Mouse (Mus musculus) T-helper 2 cell (primary cell): Measurements from ENCODE around the gene Glb1.
"Not testable (repeated sequence)": the region's sequence is repeated elsewhere in the genome, so short reads cannot be mapped to it uniquely, and the experiment has no call there.

Experiments
- in situ Hi-C: fragments of 300-600 bp; cut with MboI, MseI; formaldehyde crosslinking; loops from one replicate; pipeline ENCODE4 v1.15.1; 2025; ENCODE audit warnings: high pct_unique_total_duplicates

Gene Glb1

DNA sequence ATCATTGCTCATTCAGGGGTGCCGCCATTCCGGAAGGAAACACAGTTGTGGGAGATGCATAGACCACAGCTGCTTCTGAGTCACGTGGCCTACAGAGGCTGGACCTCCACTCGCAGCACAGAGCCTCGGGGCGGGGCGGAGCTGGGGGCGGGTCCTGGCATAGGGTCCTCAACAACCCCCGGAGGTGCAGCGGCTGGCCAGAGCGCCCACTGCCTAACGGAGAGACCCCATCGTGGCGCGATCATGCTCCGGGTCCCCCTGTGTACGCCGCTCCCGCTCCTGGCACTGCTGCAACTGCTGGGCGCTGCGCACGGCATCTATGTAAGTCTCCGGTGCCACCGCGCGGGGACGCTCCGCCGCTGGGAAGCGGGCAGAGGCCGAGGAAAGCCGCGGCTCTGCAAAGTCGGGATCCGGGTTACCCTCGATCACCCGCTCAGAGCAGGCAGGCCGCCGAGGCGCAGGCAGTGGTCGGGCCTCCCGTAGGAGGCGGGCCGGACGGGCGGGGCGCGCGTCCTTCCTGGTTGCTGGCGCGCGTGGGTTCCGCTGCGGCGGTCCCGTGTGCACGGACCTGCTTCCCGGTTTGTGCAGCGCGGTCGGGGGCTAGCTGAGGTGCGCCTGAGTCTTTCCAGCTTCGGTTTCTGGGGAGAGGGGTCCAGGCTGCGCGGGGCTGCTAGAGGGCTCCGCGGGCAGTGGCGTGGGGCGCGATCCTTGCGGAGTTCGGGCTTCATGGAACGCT, at the start of gene Glb1, which contains the start of gene Tmppe:
Gene Glb1 (plus strand): TSS at position 128 of the 736 bp plus-strand sequence.
Gene Tmppe (plus strand): TSS at position 157 of the 736 bp plus-strand sequence.
- in situ Hi-C loops, result no loop called here

DNA sequence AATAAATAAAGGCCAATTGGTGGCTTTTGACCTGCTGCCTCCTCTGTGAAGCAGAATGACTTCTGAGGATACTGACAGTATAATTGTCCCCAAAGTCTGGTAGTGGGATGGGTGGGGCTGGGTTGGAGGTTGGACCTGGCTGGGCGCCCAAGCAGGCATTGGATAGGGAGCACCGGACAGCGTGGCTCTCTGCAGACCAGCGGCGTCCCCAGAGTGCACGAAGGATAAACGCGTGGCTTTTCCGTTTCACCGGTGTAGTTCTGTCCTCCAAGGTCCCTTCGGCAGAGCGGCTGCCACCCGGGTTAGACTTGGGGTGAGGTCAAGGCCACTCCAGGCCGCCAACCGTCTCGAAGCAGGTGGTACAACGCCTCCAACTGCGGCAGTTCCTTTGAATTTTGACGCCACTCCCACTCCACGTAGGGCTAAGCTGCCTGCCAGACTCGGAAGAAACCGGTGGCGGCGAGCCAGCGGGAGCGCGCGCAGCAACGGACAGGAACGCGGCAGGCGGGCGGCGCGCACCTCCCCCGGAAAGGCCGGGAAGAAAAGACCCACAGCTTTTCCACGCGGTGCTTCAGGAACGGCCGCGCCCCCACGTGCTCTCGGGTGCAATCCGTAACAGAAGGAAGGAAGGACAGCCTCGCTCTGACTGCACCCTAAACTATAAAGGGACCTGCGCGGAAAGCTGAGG, 32.9 kb upstream of the Glb1 start:
- in situ Hi-C loops, result no loop called here

DNA sequence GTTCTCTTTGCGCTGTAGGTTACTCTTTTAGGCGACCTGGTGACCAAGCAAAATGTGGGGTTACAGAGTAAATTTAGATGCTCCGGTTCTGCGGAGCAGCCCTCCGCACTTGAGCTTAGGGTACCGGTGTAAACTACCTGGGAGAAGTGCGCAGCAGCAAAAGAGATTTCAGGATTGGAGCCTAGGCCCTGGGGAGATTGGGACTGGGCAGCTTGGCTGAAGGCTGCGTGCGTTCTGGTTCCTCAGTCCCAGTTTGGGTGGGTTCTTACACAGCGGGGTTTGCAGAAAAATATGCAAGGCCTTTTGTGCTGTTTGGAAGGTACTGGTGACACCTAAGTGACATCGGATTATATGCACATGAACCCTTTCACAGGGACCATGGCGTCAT, 32.4 kb upstream of the Glb1 start:
- in situ Hi-C loops, result no loop called here

DNA sequence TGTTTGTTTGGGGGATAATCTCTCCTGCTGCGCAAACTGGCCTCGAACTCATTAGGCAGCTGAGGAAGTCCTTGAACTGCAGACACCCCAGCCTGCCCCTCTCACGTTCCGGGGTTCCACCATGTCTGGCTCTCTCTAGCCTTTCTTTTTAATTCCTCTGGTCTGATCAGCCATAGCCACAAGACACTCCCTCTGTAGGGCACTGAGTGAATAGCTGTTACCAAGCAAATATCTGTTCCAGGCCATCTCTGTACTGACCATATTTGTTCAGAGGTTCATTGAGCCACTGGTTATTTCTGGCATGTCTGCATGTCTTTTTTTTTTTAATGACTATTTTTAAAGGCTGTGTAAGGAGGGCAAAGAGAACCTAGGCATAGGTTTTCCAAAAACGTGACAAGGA, 31.5 kb upstream of the Glb1 start:
- in situ Hi-C loops, result not testable (repeated sequence)

DNA sequence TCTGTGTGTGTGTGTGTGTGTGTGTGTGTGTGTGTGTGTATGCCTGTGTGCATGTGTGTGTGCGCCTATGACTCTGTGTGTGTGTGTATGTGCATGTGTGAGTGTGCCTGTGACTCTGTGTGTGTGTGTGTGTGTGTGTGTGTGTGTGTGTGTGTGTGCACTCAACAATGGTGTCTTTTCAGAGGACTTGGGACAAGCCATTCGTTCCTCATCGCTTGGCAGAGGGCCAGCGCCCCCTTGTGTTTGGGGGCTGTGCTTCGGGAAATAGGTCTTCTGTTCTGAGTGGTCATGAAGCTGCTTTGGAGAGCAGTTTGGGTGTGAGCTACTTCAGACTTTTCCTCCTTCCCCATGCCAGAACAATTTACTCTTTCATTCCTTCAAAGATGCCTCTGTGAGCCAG, 29.2 kb upstream of the Glb1 start:
- in situ Hi-C loops, result not testable (repeated sequence)

DNA sequence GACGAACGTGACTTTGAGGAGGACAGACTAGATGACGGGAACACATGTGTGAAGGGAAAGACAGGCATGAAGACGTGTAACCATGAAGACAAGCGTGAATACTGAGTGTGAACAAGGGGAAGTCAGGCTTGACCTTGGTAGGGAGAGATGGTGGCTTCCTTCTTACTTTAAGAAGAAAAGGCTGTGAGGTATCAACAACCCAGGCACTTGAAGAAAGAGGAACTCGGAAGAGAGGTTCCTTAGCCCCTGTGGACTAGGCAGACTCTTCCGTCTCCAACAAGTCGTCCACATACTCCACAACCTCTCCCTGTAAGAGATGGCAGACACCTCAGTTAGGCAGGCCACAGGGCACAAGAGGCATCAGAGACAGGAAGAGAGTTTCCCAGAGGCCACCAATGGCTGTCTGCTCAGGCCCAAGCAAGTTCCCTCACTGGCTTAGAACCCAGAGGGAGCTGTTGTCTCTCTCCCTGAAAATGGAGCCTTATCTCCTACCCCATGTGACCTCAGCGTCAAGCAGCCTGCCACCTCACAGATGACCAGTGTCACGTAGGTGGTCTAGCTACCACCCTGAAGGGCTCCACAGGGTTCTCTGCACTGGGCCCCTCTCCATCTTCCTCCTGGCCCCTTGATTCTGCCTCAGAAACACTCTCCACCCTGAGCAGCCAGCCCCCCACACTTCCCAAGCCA, 25.5 kb upstream of the Glb1 start:
- in situ Hi-C loops, result no loop called here

DNA sequence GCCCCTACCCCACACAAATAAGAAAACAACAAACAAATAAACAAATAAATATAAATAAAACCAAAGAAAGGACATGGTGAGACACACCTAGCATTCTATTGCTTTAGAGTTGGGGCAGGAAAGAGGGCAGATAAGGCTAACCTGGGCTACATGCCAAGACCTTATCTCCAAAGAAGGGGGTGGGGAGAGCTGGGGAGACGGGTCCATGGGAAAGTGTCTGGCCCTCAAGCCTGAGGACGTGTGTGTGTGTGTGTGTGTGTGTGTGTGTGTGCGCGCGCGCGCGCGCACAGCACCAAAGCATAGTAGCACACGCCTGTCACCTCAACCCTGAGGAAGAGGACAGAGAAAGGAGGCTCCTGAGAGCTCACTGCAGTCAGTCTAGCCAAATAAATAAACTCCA, 23.7 kb upstream of the Glb1 start:
- in situ Hi-C loops, result no loop called here

DNA sequence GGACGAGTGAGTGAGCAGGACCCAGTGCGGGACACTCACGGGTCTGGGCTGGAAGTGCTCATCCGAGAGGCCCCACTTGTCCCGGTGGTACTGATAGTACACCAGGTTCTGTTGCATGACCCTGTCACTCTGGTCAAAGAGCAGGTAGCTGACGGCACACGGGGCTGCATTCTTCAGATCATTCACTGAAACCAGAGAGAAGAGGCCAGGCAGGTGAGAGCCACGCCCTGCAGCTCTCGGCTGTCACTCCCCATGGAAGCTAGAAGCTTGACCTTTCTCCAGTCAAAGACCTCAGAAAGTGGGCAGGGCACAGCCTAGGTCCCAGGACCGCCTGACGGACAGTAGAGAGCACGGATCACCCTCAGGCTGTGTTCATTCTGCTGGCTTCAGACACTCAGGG, 21.0 kb upstream of the Glb1 start:
- in situ Hi-C loops, result loop anchor here (5.0 kb wide), 1 partner anchor 58 kb away; no protein-coding TSS in a partner anchor

DNA sequence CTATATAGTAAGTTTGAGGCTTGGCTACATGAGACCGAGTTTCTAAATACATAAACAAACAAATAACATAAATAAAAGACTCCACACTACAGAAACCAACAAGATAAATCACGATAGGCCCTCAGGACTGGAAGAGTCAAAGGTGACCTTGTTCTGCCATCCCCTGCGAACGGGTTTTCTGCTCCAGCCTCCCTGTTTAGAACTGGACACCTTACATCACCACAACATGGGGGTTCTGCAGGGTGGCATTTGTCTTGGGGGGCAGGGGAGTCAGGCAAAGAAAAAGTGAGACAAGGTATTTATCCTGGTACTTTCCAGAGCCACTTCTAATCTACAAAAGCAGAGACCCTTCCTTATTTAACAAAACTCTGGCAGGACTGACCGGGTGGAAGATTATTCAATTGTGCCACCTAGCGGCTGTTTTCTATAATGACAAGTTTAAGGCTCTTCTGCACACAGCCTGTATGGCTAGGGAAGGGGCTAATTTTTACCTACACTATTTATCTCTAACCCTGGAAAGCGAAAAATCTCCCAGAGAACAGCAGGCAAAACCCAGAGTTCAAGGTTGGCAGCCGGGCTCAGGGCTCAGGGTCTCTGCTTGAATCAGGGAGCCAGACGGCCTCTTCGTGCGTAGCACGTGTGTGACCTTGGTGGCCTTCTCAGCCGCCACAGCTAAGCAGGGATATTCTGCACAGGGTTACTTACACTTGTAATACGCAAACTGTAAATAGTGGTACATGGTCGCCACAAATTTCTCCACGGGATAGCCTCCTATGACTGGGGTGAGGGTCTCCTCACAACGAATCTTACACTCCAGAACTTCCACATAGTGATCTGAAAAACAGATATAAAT, 19.8 kb upstream of the Glb1 start:
- in situ Hi-C loops, result loop anchor here (5.0 kb wide), 1 partner anchor 59 kb away; no protein-coding TSS in a partner anchor

DNA sequence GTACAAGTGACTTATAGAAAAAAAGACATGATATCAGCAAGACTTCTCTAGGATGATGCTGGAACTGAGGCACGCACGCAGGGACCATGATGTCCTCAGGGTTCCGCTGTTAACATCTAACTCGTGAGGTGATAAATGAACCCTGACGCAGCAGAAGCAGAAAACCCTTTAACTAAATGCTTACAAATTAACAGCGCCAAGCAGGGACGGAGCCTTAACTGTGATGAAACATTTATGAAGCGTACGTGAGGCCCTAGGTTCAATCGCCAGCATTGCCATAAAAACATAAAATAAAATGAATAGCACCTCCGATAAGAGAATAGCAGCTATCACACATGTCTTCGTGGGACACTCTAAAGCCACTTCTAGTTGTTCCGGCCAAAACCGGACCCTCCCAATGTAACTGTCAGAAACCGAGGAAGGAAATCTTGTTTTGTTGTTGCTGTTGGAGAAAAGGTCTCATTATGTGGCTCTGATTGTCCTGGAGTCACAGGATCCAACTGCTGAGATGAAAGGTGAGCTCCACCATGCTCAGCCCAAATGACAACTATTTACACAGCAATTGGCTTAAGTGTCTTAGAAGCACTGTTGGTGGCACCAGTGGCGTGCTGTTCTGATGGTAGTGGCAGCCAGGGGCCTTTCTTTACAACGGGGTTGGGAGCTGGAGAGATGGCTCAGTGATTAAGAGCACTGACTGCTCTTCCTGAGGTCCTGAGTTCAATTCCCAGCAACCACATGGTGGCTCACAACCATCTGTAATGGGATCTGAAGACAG, 17.8 kb upstream of the Glb1 start:
- in situ Hi-C loops, result loop anchor here (5.0 kb wide), 1 partner anchor 61 kb away; no protein-coding TSS in a partner anchor

DNA sequence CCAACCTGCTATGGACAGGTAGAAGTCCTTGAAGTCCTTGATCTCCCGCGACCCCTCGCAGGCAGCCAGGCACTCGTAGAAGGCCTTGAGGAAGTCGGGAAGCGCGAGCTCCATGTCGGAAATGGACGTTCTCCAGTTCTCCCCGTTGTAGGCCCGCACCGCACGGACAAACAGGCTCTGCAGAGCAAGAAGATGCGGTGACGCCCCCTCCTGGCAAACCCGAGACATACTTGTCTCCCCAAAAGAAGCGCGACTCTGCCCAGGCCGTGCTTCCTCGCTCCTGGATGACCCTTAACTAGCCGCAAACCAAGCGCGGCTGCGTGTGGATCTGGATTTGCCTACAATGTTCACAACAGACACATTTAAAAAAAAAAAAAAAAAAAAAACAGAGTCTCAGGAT, 16.2 kb upstream of the Glb1 start:
- in situ Hi-C loops, result loop anchor here (5.0 kb wide), 1 partner anchor 62 kb away; no protein-coding TSS in a partner anchor

DNA sequence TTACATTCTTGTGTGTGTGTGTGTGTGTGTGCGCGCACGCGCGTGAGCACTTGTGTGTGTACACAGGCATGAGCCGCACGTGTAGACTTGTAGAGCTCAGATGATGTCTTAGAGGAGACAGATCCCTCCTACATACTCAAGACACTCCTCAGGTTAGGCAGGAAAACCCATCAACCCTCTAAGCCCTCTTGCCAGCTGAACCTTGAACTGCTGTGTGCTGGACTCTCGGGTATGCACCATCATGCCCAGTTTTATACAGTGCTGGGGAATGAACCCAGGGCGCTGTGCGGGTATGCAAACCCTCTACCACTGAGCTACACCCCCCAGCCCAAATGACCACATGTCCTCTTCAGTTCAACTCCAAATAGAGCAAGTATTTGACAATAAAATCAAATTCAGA, 15.7 kb upstream of the Glb1 start:
- in situ Hi-C loops, result no loop called here

DNA sequence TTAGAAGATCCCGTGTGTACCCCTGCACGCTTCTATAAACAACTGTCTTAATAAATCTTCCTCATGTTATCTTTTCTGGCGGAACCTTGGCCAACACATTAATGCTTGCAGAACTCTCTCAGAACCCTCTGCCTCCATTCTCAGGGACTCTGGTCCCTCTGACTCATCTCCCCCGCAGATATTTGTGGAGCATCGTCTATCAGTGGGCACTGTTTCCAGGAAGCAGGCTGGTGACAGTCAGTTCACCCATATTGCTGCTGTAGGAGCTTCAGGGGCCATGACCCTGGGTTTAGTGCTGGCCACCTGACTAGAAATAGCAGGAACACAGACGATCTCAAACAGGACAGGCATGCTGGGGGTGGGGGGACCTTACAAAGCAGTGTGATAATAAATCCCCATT, 13.8 kb upstream of the Glb1 start:
- in situ Hi-C loops, result no loop called here

DNA sequence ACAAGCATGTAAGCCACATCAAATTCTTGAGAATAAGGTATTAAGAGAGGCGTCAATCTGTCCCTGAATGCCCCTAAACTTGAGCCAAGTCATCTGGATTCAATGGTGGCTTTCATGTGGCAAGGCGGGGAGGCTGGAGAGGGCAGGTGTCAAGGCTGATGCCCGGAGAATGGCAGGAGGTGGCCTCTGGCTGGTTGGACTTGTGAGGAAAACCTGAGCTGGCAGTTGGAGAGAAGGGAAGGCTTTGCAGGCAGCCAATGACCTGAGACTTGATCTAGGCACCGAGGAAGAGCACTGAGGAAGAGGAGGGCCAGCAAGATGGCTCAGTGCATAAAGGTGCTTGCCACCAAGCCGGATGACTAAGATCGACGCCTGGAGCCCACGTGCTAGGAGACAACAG, 12.6 kb upstream of the Glb1 start:
- in situ Hi-C loops, result no loop called here

DNA sequence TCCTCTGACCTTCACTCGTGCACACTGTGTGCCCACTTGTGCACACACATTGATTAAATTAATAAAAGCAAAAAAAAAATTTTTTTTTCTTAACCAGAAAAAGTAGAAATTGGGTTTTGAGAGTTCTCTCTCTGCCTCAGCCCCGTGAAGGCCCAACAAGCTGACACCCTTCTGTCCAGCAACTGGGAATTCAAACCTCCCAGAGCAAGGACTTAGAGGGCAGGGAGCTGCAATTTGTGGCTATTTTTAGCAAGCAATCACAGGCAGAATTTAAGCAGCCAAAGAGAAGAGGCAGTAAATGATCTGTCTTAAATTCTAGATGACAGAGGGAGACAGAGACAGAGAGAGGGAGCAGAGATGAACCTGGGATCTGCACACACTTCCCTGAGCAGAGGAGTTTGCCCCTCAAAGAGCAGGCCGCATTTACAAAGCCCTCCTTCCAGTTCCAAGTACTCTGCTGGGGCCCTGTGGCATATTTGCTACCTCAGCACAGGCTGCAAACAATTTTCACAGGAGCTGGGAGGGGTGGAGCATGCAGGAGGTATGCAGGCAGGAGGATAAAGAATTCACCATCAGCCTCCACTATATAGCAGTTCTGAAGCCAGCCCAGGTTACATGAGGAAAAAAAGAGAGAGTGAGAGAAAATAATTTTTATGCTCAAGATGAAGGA, 12.0 kb upstream of the Glb1 start:
- in situ Hi-C loops, result no loop called here

DNA sequence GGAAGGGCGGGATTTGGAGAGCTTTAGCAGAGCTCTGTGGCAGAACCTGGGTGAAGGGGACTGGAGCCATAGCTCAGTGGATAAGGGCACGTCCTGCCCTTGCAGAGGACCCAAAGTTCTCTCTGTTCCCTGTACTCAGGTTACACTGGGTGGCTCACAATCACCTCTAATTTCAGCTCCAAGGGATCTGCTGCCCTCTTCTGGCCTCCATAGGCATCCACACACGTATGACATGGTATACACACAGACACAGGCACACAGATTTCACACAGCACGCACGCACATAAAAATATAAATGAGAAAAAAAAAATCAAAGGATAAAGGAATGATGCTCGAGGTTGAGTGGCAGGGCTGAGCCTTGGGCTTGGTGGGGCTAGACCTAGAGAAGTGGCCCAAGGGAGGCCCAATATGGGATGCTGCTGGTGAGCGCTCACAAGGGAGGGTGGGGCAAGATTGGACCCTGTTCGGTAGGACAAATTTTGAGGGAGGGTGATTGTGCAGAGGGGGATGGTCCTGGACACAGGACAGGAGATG, 11.4 kb upstream of the Glb1 start:
- in situ Hi-C loops, result no loop called here

DNA sequence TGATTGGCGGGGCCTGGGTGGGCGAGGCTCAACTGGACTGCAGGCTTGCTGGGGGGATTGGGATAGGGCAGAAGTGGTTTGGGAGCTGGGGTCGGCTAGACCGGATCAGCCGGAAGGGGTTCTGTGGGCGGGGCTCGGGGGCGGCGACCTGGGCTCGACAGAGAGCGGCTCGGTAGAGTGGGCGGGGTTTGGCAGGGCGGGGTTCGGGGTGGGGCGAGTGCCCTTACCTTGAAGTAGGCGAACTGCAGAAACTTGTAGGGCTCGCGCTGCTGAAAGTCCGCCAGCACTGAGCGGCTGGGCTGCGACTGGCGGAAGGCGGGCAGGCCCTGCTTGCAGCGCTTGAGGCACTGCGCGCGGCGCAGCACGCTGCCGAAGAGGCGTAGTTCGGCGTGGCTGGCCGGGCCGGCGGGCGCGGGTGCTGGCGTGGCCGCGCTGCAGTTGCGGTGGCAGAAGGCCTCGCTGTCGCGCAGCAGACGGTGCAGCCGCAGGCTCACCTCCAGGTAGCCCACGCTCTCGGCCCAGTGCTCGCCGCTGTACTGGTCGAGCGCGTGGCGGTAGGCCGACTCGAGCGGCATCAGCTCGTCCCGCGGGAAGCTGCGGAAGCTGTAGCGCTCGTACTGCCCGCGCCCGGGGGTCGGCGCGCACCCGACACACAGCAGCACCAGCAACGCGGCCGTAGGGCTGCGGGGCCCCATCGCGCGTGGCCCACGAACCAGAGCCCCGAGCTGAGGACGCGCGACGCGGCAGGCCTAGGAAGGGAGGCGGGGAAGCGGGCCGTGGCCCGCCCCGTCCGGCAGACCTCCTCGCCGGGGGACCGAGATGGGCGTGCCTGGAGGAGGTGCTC, 10.7 kb upstream of the Glb1 start, which contains the start of gene Crtap:
Gene Crtap (minus strand): TSS at position 771 of the 844 bp plus-strand sequence.
- in situ Hi-C loops, result no loop called here

DNA sequence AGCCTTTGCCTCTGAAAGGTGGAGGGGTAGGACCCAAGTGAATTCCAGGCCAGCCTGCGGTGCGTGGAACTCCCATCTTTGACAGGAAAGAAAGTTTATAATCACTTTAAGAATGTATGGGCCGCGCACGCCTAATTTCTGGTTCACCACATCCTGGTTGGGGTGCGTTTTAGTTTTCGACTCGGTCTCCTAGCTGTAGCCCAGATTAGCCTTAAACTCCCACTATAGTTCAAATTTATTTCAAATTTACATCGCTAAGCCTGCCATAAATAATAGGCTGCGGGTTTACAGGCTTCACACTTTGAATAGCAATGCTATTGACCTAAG, 10.2 kb upstream of the Glb1 start:
- in situ Hi-C loops, result no loop called here

DNA sequence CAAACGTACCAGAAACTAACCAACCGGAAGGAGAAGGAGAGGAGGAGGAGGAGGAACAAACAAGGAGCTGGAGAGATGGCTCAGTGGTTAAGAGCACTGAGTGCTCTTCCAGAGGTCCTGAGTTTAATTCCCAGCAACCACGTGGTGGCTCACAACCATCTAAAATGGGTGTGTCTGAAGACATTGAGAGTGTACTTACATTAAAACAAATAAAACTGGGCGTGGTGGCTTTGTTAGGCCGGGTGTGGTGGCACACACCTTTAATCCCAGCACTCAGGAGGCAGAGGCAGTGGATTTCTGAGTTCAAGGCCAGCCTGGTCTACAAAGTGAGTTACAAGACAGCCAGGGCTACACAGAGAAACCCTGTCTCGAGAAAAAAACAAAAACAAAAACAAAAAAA, 6.7 kb upstream of the Glb1 start:
- in situ Hi-C loops, result not testable (repeated sequence)
